Mouse (Mus musculus): ENCODE results near the gene Cmc4.

Cmc4 gene

GRCm38 (mm10) chrX:75415936-75416785, at the start of gene Cmc4, which contains the start of the genes Mtcp1 and Brcc3:
Gene Cmc4 (minus strand): TSS chrX:75416584.
Gene Mtcp1 (minus strand): TSS chrX:75416588.
Gene Brcc3 (plus strand): TSS chrX:75416628.
- peak; percentile 76 to 81 for DNase-seq (ENCODE audit: low spot score in 2 of 2)

DNA sequence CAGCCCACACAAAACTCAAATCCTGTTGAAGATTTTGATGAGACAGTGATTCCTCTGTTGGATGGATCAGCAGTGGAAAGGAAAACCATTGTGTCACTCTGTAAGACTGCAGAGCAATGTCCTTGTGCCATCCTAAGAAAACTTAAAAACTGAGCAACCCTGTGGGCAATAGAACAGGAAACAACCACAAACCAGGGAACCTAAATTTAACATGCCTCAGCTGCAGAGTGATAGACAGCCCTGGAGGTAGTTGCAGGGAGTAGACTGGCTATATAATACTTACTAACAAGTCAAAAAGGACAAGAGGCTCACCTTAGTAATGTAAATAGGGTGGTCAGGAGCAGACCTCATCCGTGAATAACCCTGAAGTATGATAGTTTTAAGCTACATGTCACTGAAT, 38.2 kb upstream of the Cmc4 start:
- no peak for DNase-seq (ENCODE audit: low spot score in 2 of 2)

GRCm38 (mm10) chrX:75409711-75410110, 6.7 kb downstream of the Cmc4 start:
- DNase-seq (ENCODE audit: low spot score in 2 of 2): no peak

- no peak for DNase-seq (ENCODE audit: low spot score in 2 of 2)
These were observed 13.0 kb downstream of the Cmc4 start for GRCm38 (mm10) chrX:75403350-75403749.

DNA sequence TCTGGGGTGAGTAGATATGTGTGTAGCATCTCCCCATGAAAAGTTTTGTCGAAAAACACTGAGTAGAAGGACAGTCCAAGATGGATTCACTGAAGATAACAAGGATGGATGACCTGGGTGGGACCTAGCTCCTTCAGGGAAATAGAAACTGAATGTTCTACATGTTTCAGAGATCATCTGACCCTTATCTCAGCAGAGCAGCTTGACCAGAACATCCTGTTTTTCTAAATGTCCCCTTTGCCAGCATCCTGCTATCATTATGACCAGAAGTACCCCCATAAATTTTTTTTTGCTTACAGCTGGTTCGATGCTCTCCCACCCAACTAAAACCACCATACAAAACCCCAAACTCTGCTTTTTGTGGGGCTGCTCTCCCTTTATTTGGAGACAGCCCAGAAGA, 13.7 kb downstream of the Cmc4 start:
- DNase-seq (ENCODE audit: low spot score in 2 of 2): no peak

DNA sequence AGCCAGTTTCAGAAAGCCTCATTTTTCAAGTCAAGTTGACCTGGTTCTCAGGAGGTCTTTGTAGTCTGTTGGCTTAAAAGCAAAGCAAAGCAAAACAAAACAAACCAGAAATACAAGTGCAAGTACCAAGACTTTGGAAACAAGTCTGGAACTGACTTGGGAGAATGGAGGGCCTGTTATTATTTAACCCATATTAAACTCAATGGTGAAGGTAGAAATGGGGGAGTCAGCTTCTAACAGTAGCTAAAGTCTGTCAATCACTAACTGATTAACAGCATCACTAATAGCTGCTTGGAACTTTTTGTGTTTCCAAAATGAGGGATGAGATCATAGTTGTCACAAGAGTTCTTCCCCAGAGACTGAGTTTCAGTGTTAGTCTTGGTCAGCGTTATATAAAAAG, 16.9 kb downstream of the Cmc4 start:
- DNase-seq (ENCODE audit: low spot score in 2 of 2): no peak

- DNase-seq (ENCODE audit: low spot score in 2 of 2): peak; percentile 29 to 63
These were observed 34.1 kb downstream of the Cmc4 start, which contains the start of the genes Fundc2 and F8 for GRCm38 (mm10) chrX:75382195-75382771. Gene Fundc2 (plus strand): TSS chrX:75382399. Gene F8 (minus strand): TSS chrX:75382615.

- DNase-seq (ENCODE audit: low spot score in 2 of 2): no peak
These were observed 34.7 kb downstream of the Cmc4 start for GRCm38 (mm10) chrX:75381699-75382098.

DNA sequence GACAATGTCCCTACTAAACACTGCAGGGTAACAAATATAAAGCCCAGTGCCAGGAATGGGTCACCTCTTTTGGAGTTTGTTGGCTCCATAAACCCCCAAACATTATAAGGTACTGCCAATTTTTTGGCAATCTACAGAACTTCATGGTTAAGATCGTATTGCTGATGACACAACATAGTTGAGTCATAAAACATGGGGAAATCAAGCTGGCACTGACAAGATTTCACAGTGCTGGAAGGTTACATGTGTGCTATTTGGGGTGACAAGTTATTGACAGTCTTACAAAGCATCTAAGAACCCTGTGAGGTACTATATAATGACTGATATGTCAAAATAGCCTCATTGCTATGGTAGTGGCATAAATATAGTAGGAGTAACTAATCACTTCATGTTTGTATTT, 35.2 kb downstream of the Cmc4 start:
- no peak for DNase-seq (ENCODE audit: low spot score in 2 of 2)

- no peak for DNase-seq (ENCODE audit: low spot score in 2 of 2)
These were observed 39.6 kb downstream of the Cmc4 start for GRCm38 (mm10) chrX:75376815-75377214.

DNA sequence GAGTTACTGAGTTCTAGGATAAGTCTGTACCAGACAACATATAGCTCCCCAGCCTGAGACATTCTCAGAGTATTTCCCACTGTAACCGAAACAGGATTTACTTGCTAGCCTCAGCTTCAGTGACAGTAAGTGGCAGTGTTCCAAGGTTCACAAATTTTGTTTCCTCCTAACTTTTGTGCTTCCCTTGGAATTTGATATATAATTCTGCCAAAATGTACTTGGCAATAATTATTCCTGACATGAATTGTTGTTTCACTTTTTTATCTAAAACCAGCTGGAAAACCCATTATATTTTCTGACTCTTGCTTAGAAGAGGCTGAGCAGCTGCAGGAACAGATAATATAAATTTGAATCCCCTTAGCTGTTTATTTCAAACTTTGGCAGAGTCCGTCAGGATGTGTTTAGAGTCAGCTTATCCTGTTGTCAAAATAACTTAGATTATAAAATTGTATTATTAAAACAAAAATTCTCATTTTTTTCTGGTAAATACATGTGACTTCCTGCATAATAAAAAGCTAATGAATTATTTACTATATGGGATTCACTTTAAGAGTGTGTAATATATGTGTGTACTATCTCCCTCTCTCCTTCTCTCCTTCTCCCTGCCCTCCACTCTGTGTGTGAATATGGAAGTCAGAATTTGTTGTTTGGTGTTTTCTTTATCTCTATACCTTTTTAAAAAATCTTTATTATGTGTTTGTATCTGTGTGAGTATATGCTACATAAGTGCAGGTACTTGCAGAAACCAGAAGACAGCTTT, 43.5 kb downstream of the Cmc4 start:
- DNase-seq (ENCODE audit: low spot score in 2 of 2): no peak

DNA sequence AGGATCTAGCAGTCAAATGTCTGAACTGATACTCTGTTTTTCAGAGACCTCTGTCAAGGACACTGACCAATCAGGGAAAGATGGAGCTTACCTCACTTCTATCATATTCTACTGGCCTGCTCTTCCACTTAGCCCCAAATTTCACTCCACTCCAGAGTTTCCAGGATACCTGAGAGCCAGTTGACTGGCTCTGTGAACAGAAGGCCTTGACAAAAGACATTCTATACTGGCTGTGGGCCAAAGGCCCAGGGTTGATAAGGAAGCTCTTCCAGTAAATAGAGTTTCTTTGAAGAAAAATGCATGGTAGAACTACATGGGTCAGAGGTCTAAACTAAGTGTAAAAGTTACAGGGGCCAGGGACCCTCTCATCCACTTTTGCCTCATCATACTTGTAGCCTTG, 46.2 kb downstream of the Cmc4 start:
- DNase-seq (ENCODE audit: low spot score in 2 of 2): no peak
